Mouse (Mus musculus): ENCODE measurements at regions not wholly inside any gene's neighbourhood (a gene's known extent, or its start where the extent isn't known, plus 50 kb on each side); places are given as distances from the start of the nearest gene placed in this dataset.

DNA sequence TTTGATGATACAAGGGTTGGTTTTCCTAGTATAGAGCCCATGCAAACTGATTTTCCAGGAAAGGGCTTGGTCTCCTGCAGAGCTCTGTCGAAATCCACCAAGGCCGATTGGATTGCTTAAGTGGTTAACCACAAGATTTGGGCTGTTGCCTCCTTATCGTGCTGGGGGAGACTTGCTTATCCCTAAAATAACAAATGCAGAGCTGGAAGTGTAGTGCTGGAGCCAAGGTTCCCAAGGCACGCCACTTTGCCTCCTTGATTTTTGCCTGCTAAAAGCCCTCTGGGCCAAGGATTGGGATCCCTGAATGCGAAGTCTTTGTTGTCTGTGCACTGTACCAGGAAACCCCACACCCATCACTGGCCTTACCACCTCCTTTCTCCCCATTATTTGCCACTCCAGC is 52.8 kb upstream of the Tmem178 start:
- H3K4me2 ChIP-seq (replicated peaks), result no peak overlapping the region
- no peaks in the 10 kb centered on the region for H3K9me3 ChIP-seq
- no peaks in the 10 kb centered on the region for H3K27me3 ChIP-seq
- no peak overlapping the region for H3K27ac ChIP-seq (replicated peaks)
- H3K36me3 ChIP-seq, result no peaks in the 10 kb centered on the region
- ATAC-seq (ENCODE audit: low FRiP score, low read depth), result no peak
- no peak overlapping the region for H3K4me3 ChIP-seq
- whole genome bisulfite sequencing, result 79% methylated on average over 5 of the region's 5 CpGs
- H3K9ac ChIP-seq (replicated peaks), result no peak overlapping the region
- H3K4me1 ChIP-seq, result peaks cover 14% of the 10 kb centered on the region

DNA sequence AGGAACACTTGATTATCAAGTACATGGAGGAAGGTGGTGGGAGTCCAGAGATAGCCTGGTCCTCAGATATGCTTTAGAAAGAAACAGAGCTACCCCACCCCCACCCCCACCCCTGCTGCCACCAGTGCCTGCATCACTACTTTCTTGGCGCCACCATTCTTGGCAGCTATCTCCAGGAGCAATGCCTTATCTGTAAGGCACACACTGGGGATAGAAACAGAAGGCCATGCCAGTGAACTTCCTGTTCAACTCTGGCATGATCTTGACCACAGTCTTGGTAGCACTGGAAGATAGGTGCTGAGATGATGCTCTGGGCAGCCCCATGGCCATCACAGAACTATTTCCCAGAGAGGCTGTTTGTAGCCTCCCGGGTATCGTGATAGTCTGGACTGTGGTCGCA is 55.3 kb upstream of the Tmem178 start:
- no peak overlapping the region for H3K27ac ChIP-seq (replicated peaks)
- no peak overlapping the region for H3K4me3 ChIP-seq
- no peak overlapping the region for H3K9ac ChIP-seq (replicated peaks)
- no peak overlapping the region for H3K4me2 ChIP-seq (replicated peaks)
- no peaks in the 10 kb centered on the region for H3K27me3 ChIP-seq
- WGBS, result 92% methylated on average over 4 of the region's 4 CpGs
- no peaks in the 10 kb centered on the region for H3K36me3 ChIP-seq
- no peaks in the 10 kb centered on the region for H3K9me3 ChIP-seq
- H3K4me1 ChIP-seq, result peaks cover 19% of the 10 kb centered on the region
- no peak for ATAC-seq (ENCODE audit: low FRiP score, low read depth)

DNA sequence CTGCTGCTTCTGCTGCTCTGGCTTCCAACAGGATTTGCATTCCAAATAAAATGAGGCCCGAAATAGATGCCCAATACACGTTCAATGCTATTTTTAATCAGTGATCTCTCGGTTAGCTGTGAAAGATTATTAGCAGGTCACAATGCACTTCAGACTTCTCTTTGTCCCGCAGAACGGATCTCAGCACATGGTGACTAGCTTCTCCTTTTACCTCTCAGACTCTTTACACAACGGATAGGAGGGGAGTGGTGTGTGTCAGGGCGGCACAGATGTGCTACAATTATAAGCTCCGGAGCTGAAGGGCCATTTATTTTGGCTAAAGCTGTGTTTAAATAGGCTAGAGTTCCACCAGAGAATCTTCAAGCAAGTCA is 56.7 kb upstream of the Tmem178 start:
- H3K27me3 ChIP-seq, result no peaks in the 10 kb centered on the region
- WGBS, result 12% methylated on average over 8 of the region's 8 CpGs
- peak overlapping the region; percentile 82 for H3K27ac ChIP-seq (replicated peaks)
- H3K9ac ChIP-seq (replicated peaks), result no peak overlapping the region
- H3K4me2 ChIP-seq (replicated peaks), result peak overlapping the region; percentile 37
- peak; percentile 53; the same call in 1 of the 2 replicates for ATAC-seq (ENCODE audit: low FRiP score, low read depth)
- H3K4me3 ChIP-seq, result no peak overlapping the region
- peaks cover 19% of the 10 kb centered on the region for H3K4me1 ChIP-seq
- H3K36me3 ChIP-seq, result no peaks in the 10 kb centered on the region
- no peaks in the 10 kb centered on the region for H3K9me3 ChIP-seq

DNA sequence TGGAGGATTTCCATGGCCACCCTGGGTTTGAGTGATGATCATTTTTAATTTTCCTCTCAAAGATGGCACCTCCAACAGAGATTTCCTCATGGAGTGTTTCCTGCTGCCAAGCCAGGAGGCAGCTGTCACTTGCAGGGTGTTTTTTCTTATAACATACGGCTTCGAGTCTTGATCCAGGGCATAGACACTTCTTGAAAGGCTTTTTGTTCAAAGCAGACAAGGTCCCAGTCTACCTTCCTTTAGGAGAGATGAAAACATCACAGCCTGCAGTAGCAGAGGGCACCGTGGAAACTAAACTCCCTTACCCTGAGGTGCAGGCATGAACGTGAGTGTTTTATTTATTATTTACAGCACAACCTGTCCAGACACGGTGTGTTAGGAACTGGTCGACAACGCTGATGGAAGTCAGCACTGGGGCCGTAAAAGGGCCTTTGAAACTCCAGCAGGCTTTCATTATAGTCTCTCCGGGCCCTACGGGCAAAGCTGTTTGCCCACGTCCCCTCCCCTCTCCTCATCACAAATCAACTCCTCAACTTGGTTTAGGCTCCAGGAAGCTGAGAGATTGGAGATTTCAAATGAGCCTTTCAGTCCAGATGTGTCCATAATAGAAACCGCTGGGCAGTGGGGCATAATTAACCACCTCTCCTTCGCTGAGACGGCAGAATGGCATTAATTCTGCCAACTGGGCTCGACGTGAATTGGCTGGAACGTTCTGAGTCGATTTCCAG is 57.2 kb upstream of the Tmem178 start:
- WGBS, result 14% methylated on average over 18 of the region's 18 CpGs
- H3K9ac ChIP-seq (replicated peaks), result no peak overlapping the region
- peak; percentile 65 for ATAC-seq (ENCODE audit: low FRiP score, low read depth)
- peak overlapping the region; percentile 37 for H3K4me2 ChIP-seq (replicated peaks)
- no peaks in the 10 kb centered on the region for H3K36me3 ChIP-seq
- peaks cover 19% of the 10 kb centered on the region for H3K4me1 ChIP-seq
- H3K9me3 ChIP-seq, result no peaks in the 10 kb centered on the region
- H3K27me3 ChIP-seq, result no peaks in the 10 kb centered on the region
- H3K27ac ChIP-seq (replicated peaks), result peak overlapping the region; percentile 82
- H3K4me3 ChIP-seq, result no peak overlapping the region

DNA sequence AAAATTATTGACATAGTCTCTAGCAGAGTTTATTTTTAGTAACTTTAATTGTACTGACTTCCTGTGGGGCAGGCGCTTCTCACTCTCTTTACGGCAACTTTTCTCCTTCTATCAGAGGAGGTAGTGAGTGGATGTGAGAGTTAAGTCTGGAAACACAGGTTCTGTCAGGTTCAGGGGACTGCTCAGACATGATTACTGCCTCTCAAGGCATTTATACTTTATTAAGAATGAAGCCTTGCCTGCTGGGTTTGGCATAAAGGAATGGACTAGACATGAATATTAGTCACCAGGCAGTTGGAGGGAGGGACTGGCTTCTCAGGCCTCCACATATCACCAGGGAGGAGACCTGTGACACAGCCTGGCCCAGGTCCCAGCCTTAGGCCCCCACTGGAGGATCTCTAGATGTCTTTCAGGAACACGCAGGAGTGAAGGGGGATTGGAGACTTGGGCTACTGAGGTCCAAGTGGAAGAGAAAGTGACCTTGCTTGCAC is 58.2 kb upstream of the Tmem178 start:
- Histone ChIP-seq H3K4me1 (peaks cover 19% of the 10 kb centered on the region), H3K9ac (replicated peaks) (no peak overlapping the region), H3K4me2 (replicated peaks) (no peak overlapping the region), H3K36me3 (no peaks in the 10 kb centered on the region), H3K4me3 (no peak overlapping the region), H3K9me3 (no peaks in the 10 kb centered on the region), H3K27ac (replicated peaks) (0 out of 2 replicates have a peak overlapping the region, but pooled peaks have one; percentile 4), H3K27me3 (no peaks in the 10 kb centered on the region)
- 81% methylated on average over 3 of the region's 3 CpGs for WGBS
- ATAC-seq (ENCODE audit: low FRiP score, low read depth), result no peak

DNA sequence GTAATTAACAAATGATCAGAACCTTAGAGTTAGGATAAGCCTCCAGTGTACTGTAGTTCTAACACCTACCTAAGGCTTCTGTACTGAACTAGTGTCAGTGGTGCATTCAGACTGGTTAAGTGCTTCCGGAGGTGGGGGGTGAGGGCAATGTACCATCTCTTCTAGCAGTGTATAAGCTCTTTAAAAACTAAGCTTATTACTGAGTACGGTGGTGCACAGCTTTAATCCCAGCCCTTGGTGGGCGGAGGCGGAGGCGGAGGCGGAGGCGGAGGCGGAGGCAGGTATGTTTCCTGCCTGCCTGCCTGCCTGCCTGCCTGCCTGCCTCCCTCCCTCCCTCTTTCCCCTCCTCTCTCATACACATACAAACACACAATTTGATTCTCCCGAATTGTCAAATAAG is 58.7 kb upstream of the Tmem178 start:
- ATAC-seq (ENCODE audit: low FRiP score, low read depth), result no peak
- Histone ChIP-seq H3K27me3 (no peaks in the 10 kb centered on the region), H3K9ac (replicated peaks) (no peak overlapping the region), H3K4me2 (replicated peaks) (no peak overlapping the region), H3K4me3 (no peak overlapping the region), H3K9me3 (no peaks in the 10 kb centered on the region), H3K4me1 (peaks cover 19% of the 10 kb centered on the region), H3K27ac (replicated peaks) (no peak overlapping the region), H3K36me3 (no peaks in the 10 kb centered on the region)
- 80% methylated on average over 9 of the region's 9 CpGs for WGBS

DNA sequence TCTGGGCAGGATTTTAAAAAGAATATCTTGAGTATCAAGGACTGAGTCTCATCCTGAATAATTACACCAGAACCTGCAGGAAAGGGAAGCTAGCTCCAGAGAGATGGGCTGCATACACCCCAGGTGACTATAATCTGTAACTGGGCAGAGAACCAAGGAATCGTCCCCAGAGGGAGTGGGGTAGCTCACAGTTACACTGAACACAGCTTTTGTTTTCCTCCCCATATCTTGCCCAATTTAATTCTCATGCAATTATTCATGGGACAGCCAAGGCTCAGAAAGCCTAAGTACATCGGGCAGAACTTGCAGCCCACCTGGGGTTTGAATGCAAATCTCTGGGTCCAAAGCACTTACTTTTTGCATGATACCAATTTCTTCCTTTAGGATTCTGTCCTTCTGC is 59.5 kb upstream of the Tmem178 start:
- peaks cover 19% of the 10 kb centered on the region for H3K4me1 ChIP-seq
- no peak for ATAC-seq (ENCODE audit: low FRiP score, low read depth)
- WGBS, result 52% methylated on average over 2 of the region's 2 CpGs
- H3K4me2 ChIP-seq (replicated peaks), result no peak overlapping the region
- H3K36me3 ChIP-seq, result no peaks in the 10 kb centered on the region
- no peaks in the 10 kb centered on the region for H3K27me3 ChIP-seq
- no peak overlapping the region for H3K9ac ChIP-seq (replicated peaks)
- H3K27ac ChIP-seq (replicated peaks), result no peak overlapping the region
- H3K4me3 ChIP-seq, result no peak overlapping the region
- H3K9me3 ChIP-seq, result no peaks in the 10 kb centered on the region

DNA sequence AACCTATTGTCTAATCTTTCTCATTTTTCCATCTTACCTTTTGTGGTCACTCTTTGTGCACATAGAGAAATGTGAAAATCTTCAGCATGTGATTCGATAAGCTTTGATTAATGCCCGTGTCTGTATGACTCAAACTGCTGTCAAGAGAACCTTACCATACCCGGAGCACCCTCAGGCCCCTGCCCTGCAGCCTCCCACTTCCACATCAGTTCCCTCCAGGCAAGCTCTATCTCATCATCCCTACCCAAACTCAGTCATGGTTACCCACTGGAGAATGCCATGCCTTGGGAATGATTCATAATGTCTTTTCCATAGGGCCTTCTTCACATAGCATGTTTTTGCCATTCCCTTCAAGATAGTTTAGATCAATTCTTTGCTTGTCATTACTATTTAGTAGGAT is 62.0 kb upstream of the Tmem178 start:
- WGBS, result 85% methylated on average over 3 of the region's 3 CpGs
- H3K27ac ChIP-seq (replicated peaks), result no peak overlapping the region
- no peaks in the 10 kb centered on the region for H3K27me3 ChIP-seq
- no peak overlapping the region for H3K4me3 ChIP-seq
- H3K36me3 ChIP-seq, result no peaks in the 10 kb centered on the region
- no peaks in the 10 kb centered on the region for H3K9me3 ChIP-seq
- no peak overlapping the region for H3K9ac ChIP-seq (replicated peaks)
- ATAC-seq (ENCODE audit: low FRiP score, low read depth), result no peak
- no peak overlapping the region for H3K4me2 ChIP-seq (replicated peaks)
- peaks cover 11% of the 10 kb centered on the region for H3K4me1 ChIP-seq

DNA sequence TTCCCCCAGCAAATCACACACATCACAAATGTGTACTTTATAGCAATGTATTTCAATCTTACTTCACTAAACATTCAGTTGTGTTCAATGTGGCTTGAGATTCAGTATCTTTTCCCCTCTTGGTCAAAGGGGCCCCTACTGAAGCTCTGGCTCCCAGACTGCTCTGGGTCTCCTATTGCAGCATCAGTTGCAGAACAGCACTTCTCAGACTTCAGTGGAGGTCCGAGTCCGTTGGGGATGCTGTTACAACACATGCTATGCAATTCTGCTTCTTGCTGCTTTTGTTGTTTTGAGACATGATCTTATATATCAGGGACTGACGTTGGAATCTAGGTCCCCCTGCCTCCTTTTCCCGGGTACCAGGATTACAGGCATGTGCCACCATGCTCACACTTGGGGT is 64.1 kb upstream of the Tmem178 start:
- Histone ChIP-seq H3K36me3 (no peaks in the 10 kb centered on the region), H3K9me3 (no peaks in the 10 kb centered on the region), H3K27me3 (no peaks in the 10 kb centered on the region), H3K4me2 (replicated peaks) (no peak overlapping the region), H3K27ac (replicated peaks) (no peak overlapping the region), H3K4me1 (no peaks in the 10 kb centered on the region), H3K9ac (replicated peaks) (no peak overlapping the region), H3K4me3 (no peak overlapping the region)
- 79% methylated on average over 4 of the region's 4 CpGs for WGBS
- ATAC-seq (ENCODE audit: low FRiP score, low read depth), result no peak

DNA sequence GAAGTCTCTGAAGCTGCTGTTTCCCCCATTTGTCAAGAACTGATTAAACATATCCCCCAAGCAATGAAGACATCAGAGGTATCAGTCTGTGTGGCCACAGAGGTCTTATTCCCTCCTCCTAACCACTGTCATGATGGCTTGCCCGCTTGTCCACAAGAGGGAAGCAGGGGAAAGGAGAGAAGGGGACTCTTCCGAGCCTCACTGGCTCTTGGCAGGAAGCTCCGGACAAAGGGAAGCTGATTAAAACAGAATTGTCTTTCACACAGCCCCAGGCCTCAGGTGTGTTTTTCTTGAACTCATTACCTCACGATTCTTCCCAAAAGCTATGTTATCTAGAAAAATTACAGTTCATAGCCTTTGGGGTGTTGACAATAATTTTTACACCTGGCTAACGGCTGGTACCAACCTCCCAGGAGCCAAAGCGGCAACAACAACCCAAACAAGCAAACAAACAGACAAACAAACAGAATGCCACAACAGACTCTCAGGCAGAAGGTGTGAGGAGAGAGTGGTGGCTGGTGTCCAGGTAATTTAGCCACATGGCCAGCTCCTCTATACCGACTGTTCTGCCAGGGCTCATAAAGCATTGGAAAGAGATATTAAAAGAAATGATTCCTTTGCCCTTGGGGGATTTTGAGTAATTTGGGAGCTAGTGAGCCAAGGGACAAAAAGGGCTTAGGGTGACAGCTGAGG is 68.9 kb upstream of the Tmem178 start:
- Histone ChIP-seq H3K27ac (replicated peaks) (no peak overlapping the region), H3K4me1 (no peaks in the 10 kb centered on the region), H3K27me3 (no peaks in the 10 kb centered on the region), H3K9me3 (no peaks in the 10 kb centered on the region), H3K4me3 (no peak overlapping the region), H3K4me2 (replicated peaks) (no peak overlapping the region), H3K36me3 (no peaks in the 10 kb centered on the region), H3K9ac (replicated peaks) (no peak overlapping the region)
- 0 out of 2 replicates have a peak, but pooled peaks have one; percentile 47 for ATAC-seq (ENCODE audit: low FRiP score, low read depth)
- 44% methylated on average over 7 of the region's 7 CpGs for WGBS

DNA sequence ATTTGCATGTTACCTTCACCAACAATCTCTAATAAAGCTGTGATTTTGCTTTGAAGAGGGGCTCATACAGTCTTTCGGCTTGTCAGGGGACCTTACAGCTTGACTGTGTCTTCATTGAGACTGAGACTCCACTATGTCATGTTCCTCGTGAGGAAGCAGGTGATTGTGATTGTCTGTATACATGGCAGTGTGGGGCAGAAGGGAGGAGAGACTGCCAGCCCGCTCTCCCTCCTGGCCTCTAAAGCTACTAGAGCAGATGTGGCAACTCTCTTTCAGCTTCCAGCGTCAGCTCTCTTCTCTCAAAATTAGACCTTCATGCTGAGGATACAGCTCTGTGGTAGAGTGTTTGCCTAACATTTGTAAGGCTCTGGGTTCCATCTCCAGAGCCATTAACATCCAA is 73.5 kb upstream of the Tmem178 start:
- Histone ChIP-seq H3K27me3 (no peaks in the 10 kb centered on the region), H3K4me2 (replicated peaks) (no peak overlapping the region), H3K27ac (replicated peaks) (no peak overlapping the region), H3K4me3 (no peak overlapping the region), H3K9me3 (no peaks in the 10 kb centered on the region), H3K36me3 (no peaks in the 10 kb centered on the region), H3K4me1 (no peaks in the 10 kb centered on the region), H3K9ac (replicated peaks) (0 out of 2 replicates have a peak overlapping the region, but pooled peaks have one; percentile 4)
- 82% methylated on average over 4 of the region's 4 CpGs for whole genome bisulfite sequencing
- ATAC-seq (ENCODE audit: low FRiP score, low read depth), result no peak

DNA sequence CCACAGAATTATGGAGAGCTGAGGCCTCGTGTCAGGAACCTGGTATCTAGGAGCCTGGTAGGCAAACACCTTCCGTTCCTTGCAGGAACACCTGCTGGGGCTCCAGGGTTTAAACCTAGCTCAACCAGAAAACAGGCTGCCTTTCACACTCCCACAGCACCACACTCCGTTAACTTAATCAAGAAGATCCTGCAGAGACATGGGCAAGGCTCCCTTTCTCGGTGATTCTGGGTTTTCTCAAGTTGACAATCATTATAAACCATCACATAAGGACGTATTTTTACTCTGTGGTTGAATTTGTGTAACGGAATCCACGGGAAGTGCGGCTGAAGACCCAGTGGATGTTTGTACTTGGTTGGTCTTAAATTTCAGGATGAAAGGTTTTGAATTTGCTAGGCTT is 82.1 kb upstream of the Tmem178 start:
- no peak overlapping the region for H3K9ac ChIP-seq (replicated peaks)
- no peak overlapping the region for H3K27ac ChIP-seq (replicated peaks)
- no peak overlapping the region for H3K4me3 ChIP-seq
- no peaks in the 10 kb centered on the region for H3K27me3 ChIP-seq
- ATAC-seq (ENCODE audit: low FRiP score, low read depth), result no peak
- no peaks in the 10 kb centered on the region for H3K4me1 ChIP-seq
- WGBS, result 86% methylated on average over 8 of the region's 8 CpGs
- no peaks in the 10 kb centered on the region for H3K36me3 ChIP-seq
- H3K9me3 ChIP-seq, result no peaks in the 10 kb centered on the region
- no peak overlapping the region for H3K4me2 ChIP-seq (replicated peaks)
